Comparison of ENCODE assay signal across 31 mouse cellular contexts in genomic region chr7:115747541-115747940, GRCm38 (mm10).
DNase-seq lines count a peak whose midpoint lies in the region; ATAC-seq and TF ChIP-seq lines count a peak whose summit lies in the region.
"Had no signal": no experiment of that assay in that cellular context is flagged by ENCODE, and none has a peak within 500 bp of the region (broad histone marks: within the 10 kb centered on the region; RNA-seq: fewer than 3 reads in every experiment).

No protein-coding gene starts in this region.

- H3K9ac ChIP-seq in stomach, embryonic 14.5 days (replicated peaks; ENCODE audit: low read depth, low read length), result no peak overlapping the region
- H3K9ac ChIP-seq in stomach, postnatal 0 days (ENCODE audit: low read length), result no peak overlapping the region
- H3K9ac ChIP-seq: embryonic facial prominence, embryonic 13.5 days; heart, embryonic 13.5 days; hindbrain, embryonic 15.5 days; limb, embryonic 12.5 days; liver, embryonic 13.5 days; stomach, embryonic 15.5 days had no signal

- no peaks in the 10 kb centered on the region for H3K27me3 ChIP-seq in stomach, embryonic 14.5 days (ENCODE audit: control insufficient read depth, insufficient read depth, low read length)
- no peaks in the 10 kb centered on the region for H3K27me3 ChIP-seq in stomach, postnatal 0 days (ENCODE audit: control insufficient read depth, insufficient read depth, low read length)
- H3K27me3 ChIP-seq: heart, embryonic 13.5 days; hindbrain, embryonic 15.5 days; limb, embryonic 12.5 days; liver, embryonic 13.5 days; Patski; stomach, embryonic 15.5 days had no signal

- WGBS in stomach, embryonic 14.5 days, result 48% methylated on average over 7 of the region's 7 CpGs
- 57% methylated on average over 7 of the region's 7 CpGs for WGBS in stomach, postnatal 0 days

- intact Hi-C loops in gastrocnemius, adult 2 months (cut with DNase I), result no loop called here

- no peak for DNase-seq in gastrocnemius, adult 2 months
- DNase-seq in gastrocnemius, adult 18-20 months (ENCODE audit: low spot score), result no peak
- no peak for DNase-seq in stomach, postnatal 0 days (ENCODE audit: low spot score)
- peak; percentile 27 for DNase-seq in retina, embryonic 14.5 days (ENCODE audit: low spot score)
- DNase-seq in lung, postnatal 14 days, result no peak
- no peak for DNase-seq in right cerebral cortex, postnatal 36 days (ENCODE audit: low spot score in 2 of 2)
- DNase-seq: adrenal gland, postnatal 14 days; cerebellum, adult 11-12 months; cerebellum, adult 9-11 months; embryo, embryonic 11 days; heart, adult 2 months; heart, postnatal 10 days; kidney, adult 11 months; kidney, postnatal 14 days; layer of hippocampus, adult 9-11 months; liver, embryonic 13.5 days; lung, adult 18-20 months; thymus, postnatal 14 days had no signal

- no peaks in the 10 kb centered on the region for H3K9me3 ChIP-seq in stomach, embryonic 14.5 days (ENCODE audit: control insufficient read depth, low read depth, low read length)
- H3K9me3 ChIP-seq in stomach, postnatal 0 days (ENCODE audit: control insufficient read depth, low read length), result no peaks in the 10 kb centered on the region
- H3K9me3 ChIP-seq: embryonic facial prominence, embryonic 13.5 days; heart, embryonic 13.5 days; hindbrain, embryonic 10.5 days; hindbrain, embryonic 15.5 days; limb, embryonic 12.5 days; liver, embryonic 13.5 days; stomach, embryonic 15.5 days had no signal

- no peak for TF ChIP-seq CTCF in gastrocnemius, adult 2 months (IDR thresholded peaks at IDR 0.05)
- TF ChIP-seq CTCF in stomach, postnatal 0 days (IDR thresholded peaks at IDR 0.05; ENCODE audit: low read depth), result no peak

- no peak for TF ChIP-seq EP300 in stomach, postnatal 0 days (optimal IDR thresholded peaks at IDR 0.05)

- no peaks in the 10 kb centered on the region for H3K36me3 ChIP-seq in stomach, embryonic 14.5 days (ENCODE audit: control insufficient read depth, insufficient read depth, low read length)
- no peaks in the 10 kb centered on the region for H3K36me3 ChIP-seq in stomach, postnatal 0 days (ENCODE audit: control insufficient read depth, insufficient read depth, low read length)
- H3K36me3 ChIP-seq: embryonic facial prominence, embryonic 13.5 days; heart, embryonic 13.5 days; hindbrain, embryonic 10.5 days; hindbrain, embryonic 15.5 days; limb, embryonic 12.5 days; liver, embryonic 13.5 days; stomach, embryonic 15.5 days had no signal

- no peak overlapping the region for H3K4me2 ChIP-seq in stomach, embryonic 14.5 days (replicated peaks; ENCODE audit: low read depth, low read length)
- H3K4me2 ChIP-seq in stomach, postnatal 0 days (replicated peaks; ENCODE audit: low read depth), result no peak overlapping the region
- H3K4me2 ChIP-seq: embryonic facial prominence, embryonic 13.5 days; heart, embryonic 13.5 days; hindbrain, embryonic 15.5 days; limb, embryonic 12.5 days; liver, embryonic 13.5 days; stomach, embryonic 15.5 days had no signal

- ATAC-seq in stomach, embryonic 14.5 days (ENCODE audit: insufficient number of reproducible peaks, insufficient read depth, low FRiP score, low read depth), result 0 out of 2 replicates have a peak, but pooled peaks have one; percentile 46
- no peak for ATAC-seq in stomach, postnatal 0 days (ENCODE audit: low FRiP score, low TSS enrichment)
- ATAC-seq: forebrain, embryonic 14.5 days; inflammation-experienced regulatory T-cells, adult 6 months; lung, postnatal 0 days; Patski had no signal

- peaks cover 18% of the 10 kb centered on the region; the same call in 1 of the 2 replicates for H3K4me1 ChIP-seq in stomach, embryonic 14.5 days (ENCODE audit: control insufficient read depth, insufficient read depth, low read length)
- H3K4me1 ChIP-seq in stomach, postnatal 0 days (replicated peaks; ENCODE audit: control insufficient read depth, insufficient read depth), result no peaks in the 10 kb centered on the region; the same call in 1 of the 2 replicates
- H3K4me1 ChIP-seq: liver, embryonic 13.5 days had no signal

- H3K27ac ChIP-seq in gastrocnemius, adult 2 months, result 0 out of 2 replicates have a peak overlapping the region, but pooled peaks have one; percentile 24
- H3K27ac ChIP-seq in stomach, embryonic 14.5 days (ENCODE audit: low read length), result no peak overlapping the region
- H3K27ac ChIP-seq in stomach, postnatal 0 days (replicated peaks), result no peak overlapping the region
- H3K27ac ChIP-seq: embryonic facial prominence, embryonic 13.5 days; heart, adult 2 months; heart, embryonic 13.5 days; hindbrain, embryonic 10.5 days; hindbrain, embryonic 15.5 days; limb, embryonic 12.5 days; liver, embryonic 13.5 days; macrophage; stomach, embryonic 15.5 days had no signal

- H3K4me3 ChIP-seq in gastrocnemius, adult 2 months, result no peak overlapping the region
- no peak overlapping the region for H3K4me3 ChIP-seq in stomach, embryonic 14.5 days (ENCODE audit: low read depth, low read length)
- no peak overlapping the region for H3K4me3 ChIP-seq in stomach, postnatal 0 days (ENCODE audit: low read depth, low read length)
- H3K4me3 ChIP-seq: embryonic facial prominence, embryonic 13.5 days; erythroblast, embryonic 14.5 days; heart, adult 2 months; heart, embryonic 13.5 days; hindbrain, embryonic 10.5 days; hindbrain, embryonic 15.5 days; limb, embryonic 12.5 days; liver, embryonic 13.5 days; stomach, embryonic 15.5 days had no signal
